Mouse (Mus musculus) CD4-positive naive resting alpha-beta T cell, adult 76 days (primary cell): ENCODE data around the gene Pank3. TPM values are rescaled to one million over a fixed set of nuclear protein-coding genes. Genes with fewer than 3 reads are reported as not detected.

Experiments used
- total RNA-seq: library from RNA; stranded (reverse); gene quantifications from one replicate; pipeline ENCODE4 v1.2.4, GENCODE M21; 2023

The Pank3 gene
- 25.3 TPM for total RNA-seq

GRCm38 (mm10) chr11:35769188-35769745 is at the start of gene Pank3:
Gene Pank3 (plus strand): TSS chr11:35769484.

GRCm38 (mm10) chr11:35798874-35799273 is 29.6 kb downstream of the Pank3 start, which contains the start of gene Fbll1:
Gene Fbll1 (minus strand): TSS chr11:35798884.

GRCm38 (mm10) chr11:35834022-35834760 is 64.9 kb downstream of the Pank3 start, which contains the start of gene Rars:
Gene Rars (minus strand): TSS chr11:35834506.

Other genes with a start within 250 kb of the Pank3 start
- not detected for gene Fbll1, start 29.4 kb downstream of the Pank3 start, total RNA-seq
- 64.7 TPM for gene Rars, start 65.0 kb downstream of the Pank3 start, total RNA-seq
- gene Wwc1, start 211.0 kb downstream of the Pank3 start, total RNA-seq, result 0.29 TPM